Mouse (Mus musculus) left cerebral cortex, adult 2 months (tissue): ENCODE results near the gene Prr23a1. TPM values are rescaled to one million over a fixed set of nuclear protein-coding genes. Genes with fewer than 3 reads are reported as not detected.
"Not testable (repeated sequence)": the region's sequence is repeated elsewhere in the genome, so short reads cannot be mapped to it uniquely, and the experiment has no call there.

Experiments
- DNase-seq, 2 experiments: peaks; one replicate each; pipeline ENCODE4 v3.0.0; 2021 to 2022; ENCODE audit warnings: low spot score in 2 of 2, mixed read lengths in 1 of 2; ENCODE audit errors: extremely low spot score in 1 of 2
- H3K27ac ChIP-seq: fragments of 200-600 bp; 2 replicates; pipeline ENCODE4 v1.8.1; 2022
- H3K4me3 ChIP-seq: fragments of 200-600 bp; 2 replicates; pipeline ENCODE4 v1.8.1; 2022
- CTCF ChIP-seq: fragments of 200-600 bp; IDR thresholded peaks from 2 replicates; pipeline ENCODE4 v1.8.1; 2022; ENCODE audit warnings: antibody characterized with exemption, mild to moderate bottlenecking, moderate library complexity
- intact Hi-C: fragments of 180-260 bp; cut with DNase I; formaldehyde crosslinking; loops from one replicate; pipeline ENCODE4 v1.15.1; 2025
- long read RNA-seq, 2 experiments: library from polyadenylated mRNA; stranded (forward); transcript quantifications; one replicate each; pipeline ENCODE4 v2.0.0; 2021; ENCODE audit warnings: borderline mapping rate in 2 of 2
- total RNA-seq, 2 experiments: library from RNA; stranded (reverse); gene quantifications; 2 replicates each; pipeline ENCODE4 v1.2.3; 2021

Gene Prr23a1
- total RNA-seq = not detected
- long read RNA-seq, experiment 1 = 0 reads
- long read RNA-seq, experiment 2 = 0 reads

DNA sequence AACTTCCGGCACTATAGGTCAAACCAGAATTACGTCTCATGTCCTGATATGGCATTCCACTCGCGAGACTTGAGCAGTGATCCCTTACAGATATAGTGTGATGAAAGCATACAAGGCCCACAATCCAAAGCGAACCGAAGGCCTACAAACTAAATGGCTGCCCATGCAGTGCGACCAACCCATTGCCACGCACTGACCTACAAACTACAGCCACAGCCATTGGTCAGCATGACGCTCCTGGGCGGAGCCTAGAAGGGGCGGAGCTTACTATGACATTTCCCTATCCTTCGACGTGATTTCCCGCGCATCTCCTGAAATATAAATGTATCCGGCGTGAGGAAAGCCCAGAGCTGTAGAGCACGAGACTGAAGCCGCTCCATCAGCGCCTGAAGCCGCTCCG lies at the start of gene Prr23a1:
TSS of gene Prr23a1 (plus strand) at position 387 of the 400 bp plus-strand sequence.
- no peak within 1 kb of the TSS for H3K27ac ChIP-seq
- no peak for DNase-seq
- intact Hi-C loops = no loop called here
- no peak for TF ChIP-seq CTCF
- H3K4me3 ChIP-seq = no peak within 1 kb of the TSS

DNA sequence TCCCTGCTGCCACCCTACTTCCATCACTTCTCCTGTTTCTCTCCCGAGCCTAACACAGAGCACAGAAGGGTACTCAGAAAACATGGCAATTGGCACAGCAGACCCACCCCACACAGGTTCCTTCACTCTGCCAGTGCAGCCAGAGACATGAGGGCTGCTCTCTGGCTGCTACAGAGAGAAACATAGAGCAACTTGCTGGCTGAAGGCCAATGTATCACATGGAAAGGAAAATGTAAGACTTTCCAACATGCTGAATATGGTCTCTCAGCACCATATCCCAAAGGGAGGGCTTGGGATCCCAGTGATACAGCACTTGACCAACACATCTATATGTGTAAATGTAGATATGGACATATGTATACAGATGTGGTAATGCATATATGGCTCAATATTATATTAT lies 43.3 kb upstream of the Prr23a1 start:
- Histone ChIP-seq H3K4me3 (no peak overlapping the region), H3K27ac (no peak overlapping the region)
- no peak for TF ChIP-seq CTCF
- intact Hi-C loops = no loop called here
- no peak for DNase-seq

DNA sequence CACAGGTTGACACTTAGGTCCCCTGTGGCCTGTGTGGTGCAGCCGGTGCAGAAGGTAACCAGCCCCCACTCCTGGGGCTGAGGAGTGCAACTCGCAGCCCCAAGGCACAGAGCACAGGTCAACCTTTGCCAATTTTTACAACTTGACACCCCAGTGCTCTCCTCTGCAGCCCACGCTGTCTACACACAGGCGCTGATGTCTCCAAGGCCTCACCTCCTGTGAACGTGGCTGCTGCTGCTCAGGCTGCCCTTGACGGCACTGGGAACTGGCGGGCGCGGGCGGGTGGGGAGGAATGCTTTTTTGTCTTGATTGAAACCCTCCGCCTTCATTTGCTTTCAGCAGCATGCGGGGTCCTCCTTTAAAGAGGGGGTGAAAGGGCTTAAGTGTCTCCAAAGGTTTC lies 38.3 kb upstream of the Prr23a1 start:
- H3K27ac ChIP-seq = no peak overlapping the region
- no peak for TF ChIP-seq CTCF
- intact Hi-C loops = loop anchor here (10.0 kb wide), 1 partner anchor 189 kb away; no protein-coding TSS in a partner anchor
- DNase-seq = no peak
- no peak overlapping the region for H3K4me3 ChIP-seq

DNA sequence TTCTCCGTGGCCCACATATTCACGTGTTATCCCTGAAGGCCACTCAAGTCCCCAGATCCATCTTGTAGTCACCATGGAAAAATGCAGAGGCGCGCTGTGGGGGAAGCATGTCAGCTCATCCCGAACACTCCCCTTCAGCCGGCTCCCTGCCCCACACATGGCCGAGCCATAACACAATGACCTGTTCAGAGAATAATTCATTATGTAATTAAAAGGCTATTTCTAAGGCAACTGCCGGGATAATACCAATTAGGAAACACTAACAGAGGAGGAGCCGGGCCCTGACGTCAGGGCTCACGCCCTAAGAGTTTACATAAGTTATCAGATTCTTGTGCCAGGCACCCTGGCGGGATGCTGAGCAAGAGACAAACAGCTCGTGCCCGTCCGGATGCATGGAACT lies 36.8 kb upstream of the Prr23a1 start:
- DNase-seq = no peak
- no peak overlapping the region for H3K4me3 ChIP-seq
- no peak overlapping the region for H3K27ac ChIP-seq
- TF ChIP-seq CTCF = no peak
- intact Hi-C loops = loop anchor here (10.0 kb wide), 1 partner anchor 191 kb away; no protein-coding TSS in a partner anchor

DNA sequence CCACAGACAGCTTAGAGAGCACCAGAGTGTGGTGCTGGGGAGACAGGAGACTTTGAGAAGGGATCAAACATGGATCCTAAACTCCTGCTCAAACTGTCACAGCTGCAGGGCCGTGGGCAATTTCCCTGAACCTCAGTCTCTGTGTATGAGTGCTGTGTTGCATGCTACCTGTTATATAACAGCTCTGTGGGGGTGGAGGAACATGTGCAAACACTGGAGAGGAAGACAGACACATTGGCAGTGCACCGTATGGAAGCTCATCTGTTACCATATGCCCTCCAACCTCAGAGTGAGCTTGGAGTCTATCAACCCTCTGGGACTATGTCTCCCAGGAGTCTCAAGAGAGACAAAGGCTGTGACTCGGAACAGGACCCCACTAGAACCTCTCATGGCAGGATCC lies 36.4 kb upstream of the Prr23a1 start:
- intact Hi-C loops = loop anchor here (10.0 kb wide), 1 partner anchor 191 kb away; no protein-coding TSS in a partner anchor
- DNase-seq = no peak
- no peak overlapping the region for H3K4me3 ChIP-seq
- no peak for TF ChIP-seq CTCF
- H3K27ac ChIP-seq = no peak overlapping the region

DNA sequence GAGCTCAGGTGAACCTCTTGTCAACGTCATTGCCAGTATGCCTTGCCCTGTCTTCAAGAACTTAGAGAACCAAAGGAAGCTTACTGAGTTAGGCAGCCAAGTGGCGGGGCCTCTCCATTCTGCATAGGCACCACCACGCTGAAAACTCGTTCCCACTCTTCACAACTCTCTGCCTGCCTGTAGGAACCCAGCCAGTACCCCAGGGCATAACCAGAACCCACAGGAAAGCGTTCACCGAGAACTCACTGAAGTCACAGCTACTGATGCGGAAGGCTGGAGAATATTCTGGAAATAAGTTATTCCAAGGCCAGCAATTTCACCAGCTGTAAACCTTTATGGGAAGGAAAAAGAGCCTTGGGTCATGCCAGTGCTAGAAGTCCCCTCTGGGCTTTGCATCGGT lies 34.7 kb upstream of the Prr23a1 start:
- intact Hi-C loops = loop anchor here (10.0 kb wide), 1 partner anchor 193 kb away; no protein-coding TSS in a partner anchor
- Histone ChIP-seq H3K27ac (no peak overlapping the region), H3K4me3 (no peak overlapping the region)
- no peak for TF ChIP-seq CTCF
- DNase-seq = no peak

DNA sequence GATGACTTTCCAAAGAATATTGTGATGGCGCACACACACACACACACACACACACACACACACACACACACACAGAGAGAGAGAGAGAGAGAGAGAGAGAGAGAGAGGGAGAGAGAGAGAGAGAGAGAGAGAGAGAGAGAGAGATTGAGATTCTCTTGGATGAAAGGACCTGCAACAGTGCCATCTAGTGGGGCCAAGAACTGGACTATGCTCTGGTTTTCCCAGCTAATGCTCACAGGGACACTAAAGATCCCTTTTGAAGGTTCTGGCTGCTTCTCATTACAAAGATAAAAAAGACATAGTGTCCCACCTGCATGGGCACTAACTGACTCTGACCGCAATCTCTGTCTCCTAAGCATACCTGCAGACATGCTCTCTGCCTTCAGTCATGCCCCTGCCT lies 32.8 kb upstream of the Prr23a1 start:
- DNase-seq = peak; percentile 35 to 48

DNA sequence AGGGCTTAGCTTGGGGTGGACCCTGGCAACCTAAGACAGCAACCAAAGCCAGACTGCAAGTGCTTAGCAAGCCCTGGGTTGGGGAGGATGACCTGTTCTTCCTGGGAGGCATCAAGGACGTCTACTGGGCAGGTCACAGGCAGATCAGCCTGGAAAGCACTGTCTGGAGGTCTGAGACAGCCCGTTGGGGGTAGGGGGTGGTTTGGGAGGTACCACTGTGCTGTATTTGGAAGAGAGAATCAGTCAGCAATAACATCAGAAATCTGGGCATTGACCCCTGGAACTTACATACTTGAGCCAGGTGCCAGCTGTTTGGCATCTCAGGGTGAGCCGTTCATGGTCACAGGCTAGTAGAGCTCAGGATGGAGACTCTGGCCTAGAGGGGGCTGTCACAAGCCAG lies 26.2 kb upstream of the Prr23a1 start:
- Histone ChIP-seq H3K4me3 (no peak overlapping the region), H3K27ac (no peak overlapping the region)
- intact Hi-C loops = no loop called here
- no peak for TF ChIP-seq CTCF
- DNase-seq = no peak

More for the DNA sequence above, 32.8 kb upstream of the Prr23a1 start:
- not testable (repeated sequence) for H3K27ac ChIP-seq, H3K4me3 ChIP-seq
- TF ChIP-seq CTCF = peak; percentile 55
- intact Hi-C loops = loop anchor here (1.0 to 10.0 kb wide), 2 partner anchors 164 to 195 kb away; no protein-coding TSS in a partner anchor

DNA sequence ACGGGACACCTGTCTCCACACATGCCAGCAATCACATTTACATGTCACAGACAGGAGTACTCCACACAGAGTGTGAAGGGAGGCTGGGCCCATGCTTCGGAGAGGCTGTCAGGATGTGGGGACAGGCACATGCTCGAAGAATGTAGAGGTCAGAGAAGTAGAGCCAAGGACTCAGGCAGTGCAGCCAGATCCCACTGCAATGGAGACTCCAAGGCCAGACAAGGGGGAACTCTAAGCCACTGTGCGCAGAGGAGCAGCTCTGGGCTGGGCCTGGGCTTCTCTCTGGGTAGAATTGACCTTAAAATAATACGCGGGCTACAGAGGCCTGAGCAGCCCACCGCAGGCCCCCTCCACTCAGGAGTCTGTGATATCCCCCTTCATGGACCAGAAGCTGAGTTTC lies 24.7 kb upstream of the Prr23a1 start:
- intact Hi-C loops = no loop called here
- H3K27ac ChIP-seq = no peak overlapping the region
- no peak for TF ChIP-seq CTCF
- H3K4me3 ChIP-seq = no peak overlapping the region
- no peak for DNase-seq

DNA sequence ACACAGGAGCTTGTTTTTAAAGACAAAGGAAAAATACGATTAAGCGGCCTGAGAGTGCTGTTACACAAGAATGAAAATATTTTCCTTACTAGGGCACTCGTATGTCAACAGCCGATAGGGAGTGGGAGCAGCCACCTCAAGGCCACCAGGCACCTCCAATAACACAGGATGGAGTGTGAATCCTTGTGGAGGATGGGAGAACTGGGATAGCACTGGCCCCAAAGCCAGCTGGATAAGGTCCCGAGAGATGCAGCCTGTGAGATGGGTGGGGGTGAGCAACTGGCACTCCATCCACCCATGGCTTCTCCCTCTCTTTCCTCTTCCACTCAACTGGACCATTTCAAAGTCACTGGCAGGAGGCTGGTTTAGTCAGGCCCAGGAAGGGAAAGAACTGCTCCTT lies 23.3 kb upstream of the Prr23a1 start:
- Histone ChIP-seq H3K27ac (no peak overlapping the region), H3K4me3 (no peak overlapping the region)
- DNase-seq = no peak
- no peak for TF ChIP-seq CTCF
- intact Hi-C loops = no loop called here

DNA sequence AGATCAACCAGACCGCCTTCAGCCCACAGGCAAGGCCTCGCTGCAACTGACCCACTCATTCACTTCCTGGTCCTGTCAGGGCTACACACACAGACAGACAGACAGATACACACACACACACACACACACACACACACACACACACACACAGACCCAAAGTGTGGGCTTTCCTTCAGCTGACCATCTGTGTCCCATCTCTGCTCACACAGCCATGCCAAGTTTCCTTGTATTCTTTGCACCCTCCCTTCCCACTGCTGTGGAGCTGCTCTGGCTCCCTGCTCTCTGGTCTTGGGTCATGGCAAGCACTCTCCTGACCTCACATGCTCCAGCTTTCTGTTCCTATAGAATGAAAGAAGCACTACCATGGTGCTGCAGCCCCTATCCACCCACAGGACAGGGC lies 22.8 kb upstream of the Prr23a1 start:
- intact Hi-C loops = no loop called here
- no peak for DNase-seq
- Histone ChIP-seq H3K4me3 (no peak overlapping the region), H3K27ac (no peak overlapping the region)
- TF ChIP-seq CTCF = no peak

DNA sequence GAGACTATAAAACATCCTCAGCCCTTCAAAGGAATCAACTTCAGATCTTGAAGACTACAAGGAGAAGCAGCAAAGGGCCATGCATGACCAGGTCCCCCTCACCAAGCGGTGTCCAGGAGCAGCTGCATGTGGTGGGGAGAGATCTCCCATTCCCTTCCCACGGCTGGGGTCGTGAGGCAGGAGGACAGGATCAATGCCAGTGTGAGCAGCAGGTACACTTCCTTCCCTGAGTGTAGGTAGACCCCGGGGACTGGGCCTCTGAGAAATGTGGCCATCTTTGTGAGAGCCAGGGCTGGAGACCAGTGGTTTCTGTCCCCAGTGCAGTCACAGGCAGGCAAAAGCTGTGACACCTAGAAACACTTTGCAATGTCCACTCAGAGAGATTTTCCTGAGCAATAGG lies 21.8 kb upstream of the Prr23a1 start:
- H3K27ac ChIP-seq = no peak overlapping the region
- no peak for DNase-seq
- no peak overlapping the region for H3K4me3 ChIP-seq
- no peak for TF ChIP-seq CTCF
- intact Hi-C loops = no loop called here

DNA sequence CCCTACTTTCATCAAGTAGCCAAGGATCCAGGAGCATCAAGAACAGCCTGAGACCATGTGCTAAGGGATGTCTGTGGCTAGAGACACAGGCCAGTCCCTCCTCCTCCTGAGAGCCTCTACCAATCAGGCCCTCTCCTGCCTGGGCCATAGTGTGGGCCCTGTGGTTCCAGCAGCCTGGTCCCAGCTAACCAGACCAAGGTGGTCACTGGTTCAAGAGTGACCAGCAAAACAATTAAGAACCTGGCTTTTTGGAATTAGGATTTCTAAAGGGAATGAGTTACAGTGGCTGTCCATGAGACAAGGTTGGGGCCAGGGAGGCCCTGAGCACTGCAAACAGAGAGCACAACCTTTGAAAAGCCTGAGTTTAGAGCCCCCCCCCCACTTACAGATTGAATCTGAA lies 21.2 kb upstream of the Prr23a1 start:
- no peak for TF ChIP-seq CTCF
- intact Hi-C loops = no loop called here
- no peak for DNase-seq
- Histone ChIP-seq H3K4me3 (no peak overlapping the region), H3K27ac (no peak overlapping the region)
